Mouse (Mus musculus) adrenal gland, postnatal 10 days (tissue): ENCODE results near the gene Trappc1. TPM values are rescaled to one million over a fixed set of nuclear protein-coding genes. Genes with fewer than 3 reads are reported as not detected.

Experiments used
- DNase-seq: peaks from one replicate; pipeline ENCODE4 v3.0.0; 2021; ENCODE audit warnings: mixed read lengths
- total RNA-seq, 2 experiments: library from RNA; stranded (reverse); gene quantifications; 2 replicates each; pipeline ENCODE4 v1.2.3; 2021

Gene Trappc1
- total RNA-seq, 2 experiments from 2014 or later: 75.1 to 78.6 TPM

GRCm38 (mm10) chr11:69369990-69370816, 46.4 kb downstream of the Trappc1 start:
- DNase-seq: no peak

- DNase-seq: no peak
These were observed 47.0 kb downstream of the Trappc1 start for GRCm38 (mm10) chr11:69370817-69371215.

- no peak for DNase-seq
These were observed 47.8 kb downstream of the Trappc1 start for GRCm38 (mm10) chr11:69371601-69372000.

- no peak for DNase-seq
These were observed 48.4 kb downstream of the Trappc1 start for GRCm38 (mm10) chr11:69372056-69372779.

GRCm38 (mm10) chr11:69372780-69373170, 49.0 kb downstream of the Trappc1 start:
- no peak for DNase-seq

GRCm38 (mm10) chr11:69373223-69373965, 49.6 kb downstream of the Trappc1 start:
- DNase-seq: no peak

Other genes with a start within 250 kb of the Trappc1 start
- 100 to 1,000 TPM; 104 to 143 TPM for gene Vamp2, start 235.5 kb upstream of the Trappc1 start, total RNA-seq
- gene Per1, start 228.8 kb upstream of the Trappc1 start, total RNA-seq: 100 to 1,000 TPM in 1 of 2 experiments, 10 to 100 TPM in 1; 63.1 to 157 TPM
- under 1 TPM; 0.18 to 0.36 TPM for gene Hes7, start 203.6 kb upstream of the Trappc1 start, total RNA-seq
- gene 9130213A22Rik, start 201.4 kb upstream of the Trappc1 start, total RNA-seq: under 1 TPM; 0.48 to 0.66 TPM
- gene Aloxe3, start 198.1 kb upstream of the Trappc1 start, total RNA-seq: under 1 TPM; 0.60 to 0.76 TPM
- gene Alox12b, start 167.0 kb upstream of the Trappc1 start, total RNA-seq: not detected
- not detected for gene Alox8, start 126.1 kb upstream of the Trappc1 start, total RNA-seq
- gene Gucy2e, start 86.9 kb upstream of the Trappc1 start, total RNA-seq: not detected
- gene Cntrob, start 205 bp upstream of the Trappc1 start, total RNA-seq: 10 to 100 TPM in 1 of 2 experiments, 1 to 10 TPM in 1; 7.8 to 12.6 TPM
- 1 to 10 TPM; 5.1 to 7.9 TPM for gene Kcnab3, start 2.3 kb downstream of the Trappc1 start, total RNA-seq
- 1 to 10 TPM; 4.2 to 7.2 TPM for gene Rnf227, start 16.5 kb downstream of the Trappc1 start, total RNA-seq
- 100 to 1,000 TPM in 1 of 2 experiments, 10 to 100 TPM in 1; 93.8 to 128 TPM for gene Chd3, start 45.4 kb downstream of the Trappc1 start, total RNA-seq
- 100 to 1,000 TPM; 124 to 138 TPM for gene Naa38, start 71.5 kb downstream of the Trappc1 start, total RNA-seq
- gene Cyb5d1, start 71.7 kb downstream of the Trappc1 start, total RNA-seq: 10 to 100 TPM; 32.4 to 38.9 TPM
- 10 to 100 TPM; 29.1 to 33.0 TPM for gene Tmem88, start 74.3 kb downstream of the Trappc1 start, total RNA-seq
- gene Kdm6b, start 89.7 kb downstream of the Trappc1 start, total RNA-seq: 10 to 100 TPM; 49.0 to 53.4 TPM
- gene Dnah2, start 225.1 kb downstream of the Trappc1 start, total RNA-seq: under 1 TPM; 0.30 TPM
- 1 to 10 TPM; 2.2 to 3.8 TPM for gene Efnb3, start 236.2 kb downstream of the Trappc1 start, total RNA-seq